ENCODE assay signal across 17 mouse cellular contexts in genomic region chr9:122281004-122281403, GRCm38 (mm10).
"Had no signal": no experiment of that assay in that cellular context is flagged by ENCODE, and none has a peak within 500 bp of the region (broad histone marks: within the 10 kb centered on the region; RNA-seq: fewer than 3 reads in every experiment).

No protein-coding gene starts in this region.

- H3K27ac ChIP-seq: kidney, postnatal 0 days; layer of hippocampus, adult 2 months; limb, embryonic 10.5 days; limb, embryonic 13.5 days; liver, embryonic 13.5 days; stomach, embryonic 15.5 days had no signal

- H3K27me3 ChIP-seq: limb, embryonic 13.5 days; liver, embryonic 13.5 days; stomach, embryonic 15.5 days had no signal

- H3K4me3 ChIP-seq: layer of hippocampus, adult 2 months; limb, embryonic 10.5 days; limb, embryonic 13.5 days; liver, embryonic 13.5 days; stomach, embryonic 15.5 days had no signal

- H3K9me3 ChIP-seq: limb, embryonic 10.5 days; limb, embryonic 13.5 days; liver, embryonic 13.5 days; stomach, embryonic 15.5 days had no signal

- DNase-seq: kidney, adult 18-20 months; kidney, postnatal 25 days; layer of hippocampus, adult 9-11 months; liver, embryonic 13.5 days; liver, postnatal 0 days; lung, embryonic 14.5 days; lung, postnatal 10 days; lung, postnatal 4 days; midbrain, embryonic 14.5 days; thymus, adult 18-20 months; thymus, postnatal 36 days had no signal

- H3K9ac ChIP-seq: limb, embryonic 13.5 days; liver, embryonic 13.5 days; liver, postnatal 0 days; lung, embryonic 14.5 days; stomach, embryonic 15.5 days had no signal

- H3K4me1 ChIP-seq: stomach, embryonic 15.5 days had no signal

- H3K4me2 ChIP-seq: limb, embryonic 13.5 days; liver, embryonic 13.5 days; lung, embryonic 14.5 days; midbrain, embryonic 11.5 days; stomach, embryonic 15.5 days had no signal

- H3K36me3 ChIP-seq: stomach, embryonic 15.5 days had no signal

- ATAC-seq: liver, postnatal 0 days had no signal
